Mouse (Mus musculus) thymus, adult 2 months (tissue): ENCODE results near the gene Tpte. TPM values are rescaled to one million over a fixed set of nuclear protein-coding genes. Genes with fewer than 3 reads are reported as not detected.

Source experiments
- DNase-seq: peaks from one replicate; pipeline ENCODE4 v3.0.0; 2021
- H3K27ac ChIP-seq: fragments of 200-500 bp; 2 replicates; pipeline ENCODE4 v1.5.1; 2012; ENCODE audit warnings: low read length, control low read depth; ENCODE audit not compliant: control insufficient read depth, insufficient read depth
- H3K27me3 ChIP-seq: fragments of 200-500 bp; 2 replicates; pipeline ENCODE4 v1.6.1; 2012; ENCODE audit warnings: mild to moderate bottlenecking, low read length, moderate library complexity, mixed read lengths; ENCODE audit not compliant: control insufficient read depth, insufficient read depth
- H3K36me3 ChIP-seq: fragments of 200-500 bp; 2 replicates; pipeline ENCODE4 v1.6.1; 2012; ENCODE audit warnings: mild to moderate bottlenecking, low read length, moderate library complexity; ENCODE audit not compliant: control insufficient read depth, insufficient read depth
- H3K4me1 ChIP-seq: fragments of 200-500 bp; replicated peaks from 2 replicates; pipeline ENCODE4 v1.6.1; 2012; ENCODE audit warnings: low read length; ENCODE audit not compliant: control insufficient read depth, insufficient read depth
- H3K4me3 ChIP-seq: fragments of 200-500 bp; 2 replicates; pipeline ENCODE4 v1.5.1; 2012; ENCODE audit warnings: mild to moderate bottlenecking, low read length, control low read depth, moderate library complexity; ENCODE audit not compliant: control insufficient read depth, insufficient read depth
- CTCF ChIP-seq: fragments of 200-500 bp; IDR thresholded peaks from 2 replicates; pipeline ENCODE4 v1.5.1; 2012; ENCODE audit warnings: mild to moderate bottlenecking, control low read depth, low read length, moderate library complexity, borderline replicate concordance; ENCODE audit not compliant: control insufficient read depth, poor library complexity, insufficient read depth; ENCODE audit errors: extremely low read depth
- POLR2A ChIP-seq: fragments of 200-500 bp; IDR thresholded peaks from 2 replicates; pipeline ENCODE4 v1.6.1; 2012; ENCODE audit warnings: mild to moderate bottlenecking, low read length, control low read depth, moderate library complexity; ENCODE audit not compliant: control insufficient read depth, poor library complexity, insufficient read depth; ENCODE audit errors: extremely low read depth
- WGBS: fragments of 180-500 bp; shearing (Covaris S2); methylation state at CpG from one replicate; pipeline ENCODE4 v1.1.7; 2018; 5-methylcytosine and 5-hydroxymethylcytosine counted together
- polyA plus RNA-seq: library from polyadenylated mRNA; depleted of rRNA; stranded (reverse); fragments of >200 nt; gene quantifications from 2 replicates; pipeline ENCODE4 v1.2.3, GENCODE M21; 2012

Gene Tpte
- polyA plus RNA-seq, 1 experiment, result not detected

GRCm38 (mm10) chr8:22260091-22260722, 23.0 kb upstream of the Tpte start:
- no peaks in the 10 kb centered on the region for H3K36me3 ChIP-seq
- DNase-seq, result no peak
- TF ChIP-seq POLR2A (no peak), CTCF (no peak)
- H3K4me1 ChIP-seq, result no peaks in the 10 kb centered on the region
- H3K4me3 ChIP-seq, result no peak overlapping the region
- H3K27me3 ChIP-seq, result no peaks in the 10 kb centered on the region
- H3K27ac ChIP-seq, result no peak overlapping the region
- WGBS, result 79% methylated on average over 9 of the region's 9 CpGs

GRCm38 (mm10) chr8:22262267-22262666, 21.0 kb upstream of the Tpte start:
- DNase-seq, result no peak
- TF ChIP-seq POLR2A (no peak), CTCF (no peak)
- H3K4me1 ChIP-seq, result no peaks in the 10 kb centered on the region
- H3K36me3 ChIP-seq, result no peaks in the 10 kb centered on the region
- H3K4me3 ChIP-seq, result no peak overlapping the region
- no peak overlapping the region for H3K27ac ChIP-seq
- 96% methylated on average over 3 of the region's 3 CpGs for WGBS
- H3K27me3 ChIP-seq, result no peaks in the 10 kb centered on the region

GRCm38 (mm10) chr8:22264292-22264691, 18.9 kb upstream of the Tpte start:
- no peak for TF ChIP-seq CTCF
- no peaks in the 10 kb centered on the region for H3K4me1 ChIP-seq
- H3K27me3 ChIP-seq, result no peaks in the 10 kb centered on the region
- no peak for DNase-seq
- no peaks in the 10 kb centered on the region for H3K36me3 ChIP-seq
- no peak overlapping the region for H3K27ac ChIP-seq
- H3K4me3 ChIP-seq, result no peak overlapping the region
- 97% methylated on average over 6 of the region's 6 CpGs for WGBS

GRCm38 (mm10) chr8:22264787-22265186, 18.5 kb upstream of the Tpte start:
- H3K27ac ChIP-seq, result no peak overlapping the region
- H3K4me3 ChIP-seq, result no peak overlapping the region
- H3K4me1 ChIP-seq, result no peaks in the 10 kb centered on the region
- TF ChIP-seq POLR2A, result no peak
- 93% methylated on average over 6 of the region's 6 CpGs for WGBS
- no peaks in the 10 kb centered on the region for H3K36me3 ChIP-seq
- DNase-seq, result no peak
- H3K27me3 ChIP-seq, result no peaks in the 10 kb centered on the region

GRCm38 (mm10) chr8:22265194-22265593, 18.0 kb upstream of the Tpte start:
- Histone ChIP-seq H3K27ac (no peak overlapping the region), H3K27me3 (no peaks in the 10 kb centered on the region), H3K4me1 (no peaks in the 10 kb centered on the region), H3K4me3 (no peak overlapping the region), H3K36me3 (no peaks in the 10 kb centered on the region)
- TF ChIP-seq CTCF, result no peak
- no peak for TF ChIP-seq POLR2A
- 98% methylated on average over 1 of the region's 1 CpGs for WGBS
- DNase-seq, result no peak

GRCm38 (mm10) chr8:22266809-22267208, 16.4 kb upstream of the Tpte start:
- no peak for TF ChIP-seq POLR2A
- TF ChIP-seq CTCF, result no peak
- Histone ChIP-seq H3K4me3 (no peak overlapping the region), H3K36me3 (no peaks in the 10 kb centered on the region), H3K27me3 (no peaks in the 10 kb centered on the region), H3K27ac (no peak overlapping the region), H3K4me1 (no peaks in the 10 kb centered on the region)
- no peak for DNase-seq
- WGBS, result 98% methylated on average over 3 of the region's 3 CpGs

GRCm38 (mm10) chr8:22273142-22273541, 10.1 kb upstream of the Tpte start:
- Histone ChIP-seq H3K4me1 (no peaks in the 10 kb centered on the region), H3K36me3 (no peaks in the 10 kb centered on the region), H3K4me3 (no peak overlapping the region), H3K27ac (no peak overlapping the region), H3K27me3 (no peaks in the 10 kb centered on the region)
- TF ChIP-seq CTCF, result no peak
- TF ChIP-seq POLR2A, result no peak
- 93% methylated on average over 3 of the region's 3 CpGs for WGBS
- DNase-seq, result no peak
